In the genomic region with DNA sequence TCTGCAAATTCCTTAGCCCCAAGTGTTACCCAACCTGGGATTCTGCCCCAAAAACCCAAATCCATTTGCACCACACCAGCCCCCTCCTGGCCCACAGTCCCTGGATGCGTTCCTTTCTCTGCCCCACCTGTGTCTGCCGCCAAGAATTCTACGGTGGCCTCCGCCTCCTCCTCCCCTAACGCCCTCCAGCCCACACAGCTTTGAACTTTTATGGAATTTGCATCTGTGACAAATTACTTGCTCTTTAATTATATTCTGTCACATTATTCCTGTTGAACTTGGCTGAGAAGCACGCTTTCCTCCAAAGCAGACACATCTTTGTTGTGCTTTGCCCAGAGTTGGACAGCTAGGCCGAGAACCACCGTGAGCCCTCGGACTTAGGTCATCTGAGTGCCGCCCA, we compare ENCODE assay signal across 25 mouse cellular contexts.
DNase-seq lines count a peak whose midpoint lies in the region; ATAC-seq and TF ChIP-seq lines count a peak whose summit lies in the region.
"Had no signal": no experiment of that assay in that cellular context is flagged by ENCODE, and none has a peak within 500 bp of the region (broad histone marks: within the 10 kb centered on the region; RNA-seq: fewer than 3 reads in every experiment).

No protein-coding gene starts in this region.

- TF ChIP-seq CTCF in lung, embryonic 14.5 days (IDR thresholded peaks at IDR 0.05; ENCODE audit: low read depth), result no peak
- no peak for TF ChIP-seq CTCF in lung, postnatal 0 days (IDR thresholded peaks at IDR 0.05)
- TF ChIP-seq CTCF in intestine, postnatal 0 days (IDR thresholded peaks at IDR 0.05; ENCODE audit: low read depth), result no peak

- H3K4me1 ChIP-seq in forebrain, embryonic 10.5 days, result peaks cover 70% of the 10 kb centered on the region
- H3K4me1 ChIP-seq in forebrain, embryonic 15.5 days, result peaks cover 25% of the 10 kb centered on the region
- H3K4me1 ChIP-seq in lung, embryonic 14.5 days (ENCODE audit: insufficient read depth), result 0 out of 2 replicates have a peak, but pooled peaks cover 3% of the 10 kb centered on the region
- H3K4me1 ChIP-seq in lung, postnatal 0 days (ENCODE audit: insufficient read depth, low read depth, low read length), result no peaks in the 10 kb centered on the region
- H3K4me1 ChIP-seq in limb, embryonic 13.5 days, result peaks cover 59% of the 10 kb centered on the region
- H3K4me1 ChIP-seq in intestine, postnatal 0 days (replicated peaks; ENCODE audit: control insufficient read depth, insufficient read depth, low read length), result no peaks in the 10 kb centered on the region
- H3K4me1 ChIP-seq: heart, embryonic 15.5 days had no signal

- H3K4me2 ChIP-seq in forebrain, embryonic 15.5 days (replicated peaks), result no peak overlapping the region
- no peak overlapping the region for H3K4me2 ChIP-seq in lung, embryonic 14.5 days
- H3K4me2 ChIP-seq in lung, postnatal 0 days (replicated peaks; ENCODE audit: low read depth, low read length), result no peak overlapping the region
- no peak overlapping the region for H3K4me2 ChIP-seq in limb, embryonic 13.5 days (replicated peaks)
- no peak overlapping the region for H3K4me2 ChIP-seq in intestine, postnatal 0 days (replicated peaks; ENCODE audit: low read depth)
- H3K4me2 ChIP-seq: forebrain, embryonic 13.5 days; heart, embryonic 15.5 days; hindbrain, embryonic 14.5 days; midbrain, embryonic 15.5 days; stomach, embryonic 15.5 days had no signal

- peaks cover 6% of the 10 kb centered on the region; the same call in 1 of the 2 replicates for H3K27me3 ChIP-seq in forebrain, embryonic 10.5 days (ENCODE audit: poor library complexity, severe bottlenecking)
- no peaks in the 10 kb centered on the region for H3K27me3 ChIP-seq in forebrain, embryonic 15.5 days
- 0 out of 2 replicates have a peak, but pooled peaks cover 4% of the 10 kb centered on the region for H3K27me3 ChIP-seq in lung, embryonic 14.5 days (ENCODE audit: insufficient read depth, low read length)
- no peaks in the 10 kb centered on the region for H3K27me3 ChIP-seq in lung, postnatal 0 days (replicated peaks; ENCODE audit: insufficient read depth, low read length)
- H3K27me3 ChIP-seq in limb, embryonic 13.5 days, result no peaks in the 10 kb centered on the region
- H3K27me3 ChIP-seq in intestine, postnatal 0 days (replicated peaks; ENCODE audit: control insufficient read depth, insufficient read depth, low read length), result no peaks in the 10 kb centered on the region
- H3K27me3 ChIP-seq: heart, embryonic 15.5 days; midbrain, embryonic 15.5 days; Patski; stomach, embryonic 15.5 days had no signal

- no peaks in the 10 kb centered on the region for H3K9me3 ChIP-seq in forebrain, embryonic 10.5 days
- no peaks in the 10 kb centered on the region for H3K9me3 ChIP-seq in forebrain, embryonic 15.5 days
- no peaks in the 10 kb centered on the region for H3K9me3 ChIP-seq in lung, embryonic 14.5 days (ENCODE audit: low read depth, low read length)
- H3K9me3 ChIP-seq in lung, postnatal 0 days (ENCODE audit: low read length), result no peaks in the 10 kb centered on the region
- no peaks in the 10 kb centered on the region for H3K9me3 ChIP-seq in limb, embryonic 13.5 days
- H3K9me3 ChIP-seq in intestine, postnatal 0 days (ENCODE audit: control insufficient read depth), result no peaks in the 10 kb centered on the region
- H3K9me3 ChIP-seq: forebrain, embryonic 13.5 days; heart, embryonic 15.5 days; midbrain, embryonic 15.5 days; stomach, embryonic 15.5 days had no signal

- TF ChIP-seq EP300 in lung, postnatal 0 days (IDR thresholded peaks at IDR 0.05), result no peak

- H3K27ac ChIP-seq in forebrain, embryonic 10.5 days, result peak overlapping the region; percentile 63
- no peak overlapping the region for H3K27ac ChIP-seq in forebrain, embryonic 15.5 days (replicated peaks)
- no peak overlapping the region for H3K27ac ChIP-seq in lung, embryonic 14.5 days (ENCODE audit: low read depth)
- H3K27ac ChIP-seq in lung, postnatal 0 days (ENCODE audit: low read length), result no peak overlapping the region
- peak overlapping the region; percentile 44; the same call in 1 of the 2 replicates for H3K27ac ChIP-seq in limb, embryonic 13.5 days
- no peak overlapping the region for H3K27ac ChIP-seq in intestine, postnatal 0 days (ENCODE audit: low read depth, low read length)
- H3K27ac ChIP-seq: forebrain, embryonic 13.5 days; heart, adult 2 months; heart, embryonic 15.5 days; hindbrain, embryonic 14.5 days; layer of hippocampus, adult 2 months; liver, embryonic 14.5 days; midbrain, embryonic 15.5 days; stomach, embryonic 15.5 days had no signal

- no peak overlapping the region for H3K9ac ChIP-seq in forebrain, embryonic 15.5 days (replicated peaks)
- no peak overlapping the region for H3K9ac ChIP-seq in lung, embryonic 14.5 days
- H3K9ac ChIP-seq in lung, postnatal 0 days (replicated peaks; ENCODE audit: low read depth), result no peak overlapping the region
- H3K9ac ChIP-seq in limb, embryonic 13.5 days, result no peak overlapping the region
- H3K9ac ChIP-seq in intestine, postnatal 0 days (ENCODE audit: low read depth, low read length), result no peak overlapping the region
- H3K9ac ChIP-seq: forebrain, embryonic 13.5 days; heart, embryonic 15.5 days; hindbrain, embryonic 14.5 days; liver, embryonic 14.5 days; midbrain, embryonic 15.5 days; stomach, embryonic 15.5 days had no signal

- no peak for DNase-seq in forebrain, embryonic 10.5 days (ENCODE audit: extremely low spot score, low spot score)
- DNase-seq in lung, embryonic 14.5 days, result peak; percentile 26
- DNase-seq in lung, postnatal 0 days (ENCODE audit: low spot score), result no peak
- DNase-seq in kidney, postnatal 10 days, result peak; percentile 49
- DNase-seq in adipocyte (ENCODE audit: low spot score), result no peak
- DNase-seq: adrenal gland, postnatal 10 days; embryo, embryonic 11 days; gastrocnemius, postnatal 25 days; left cerebral cortex, postnatal 4 days; lung, postnatal 10 days; right cerebral cortex, postnatal 25 days; thymus, adult 18-20 months had no signal

- ATAC-seq in forebrain, embryonic 15.5 days (replicated peaks), result no peak
- no peak for ATAC-seq in lung, embryonic 14.5 days (ENCODE audit: insufficient read depth)
- no peak for ATAC-seq in lung, postnatal 0 days
- no peak for ATAC-seq in limb, embryonic 13.5 days (ENCODE audit: low FRiP score, low read depth)
- no peak for ATAC-seq in intestine, postnatal 0 days
- ATAC-seq: forebrain, embryonic 13.5 days; midbrain, embryonic 15.5 days; Patski had no signal

- H3K36me3 ChIP-seq in forebrain, embryonic 10.5 days (replicated peaks), result no peaks in the 10 kb centered on the region
- no peaks in the 10 kb centered on the region for H3K36me3 ChIP-seq in forebrain, embryonic 15.5 days
- H3K36me3 ChIP-seq in lung, embryonic 14.5 days (ENCODE audit: insufficient read depth), result no peaks in the 10 kb centered on the region
- no peaks in the 10 kb centered on the region for H3K36me3 ChIP-seq in lung, postnatal 0 days (ENCODE audit: insufficient read depth, low read length)
- H3K36me3 ChIP-seq in limb, embryonic 13.5 days, result no peaks in the 10 kb centered on the region
- no peaks in the 10 kb centered on the region for H3K36me3 ChIP-seq in intestine, postnatal 0 days (ENCODE audit: control insufficient read depth, insufficient read depth)
- H3K36me3 ChIP-seq: heart, embryonic 15.5 days; midbrain, embryonic 15.5 days; stomach, embryonic 15.5 days had no signal

- H3K4me3 ChIP-seq in forebrain, embryonic 10.5 days, result no peak overlapping the region
- H3K4me3 ChIP-seq in forebrain, embryonic 15.5 days, result no peak overlapping the region
- H3K4me3 ChIP-seq in lung, embryonic 14.5 days (ENCODE audit: low read depth, low read length), result no peak overlapping the region
- H3K4me3 ChIP-seq in lung, postnatal 0 days (ENCODE audit: low read depth, low read length), result no peak overlapping the region
- H3K4me3 ChIP-seq in limb, embryonic 13.5 days, result no peak overlapping the region
- no peak overlapping the region for H3K4me3 ChIP-seq in intestine, postnatal 0 days (ENCODE audit: low read depth, low read length)
- H3K4me3 ChIP-seq: forebrain, embryonic 13.5 days; heart, adult 2 months; heart, embryonic 15.5 days; layer of hippocampus, adult 2 months; midbrain, embryonic 15.5 days; myocyte; stomach, embryonic 15.5 days had no signal

- 84% methylated on average over 10 of the region's 10 CpGs for WGBS in forebrain, embryonic 10.5 days
- 49% methylated on average over 10 of the region's 10 CpGs for WGBS in forebrain, embryonic 15.5 days
- WGBS in lung, embryonic 14.5 days, result 46% methylated on average over 10 of the region's 10 CpGs
- 67% methylated on average over 10 of the region's 10 CpGs for WGBS in lung, postnatal 0 days
- 36% methylated on average over 10 of the region's 10 CpGs for WGBS in limb, embryonic 13.5 days
- WGBS in intestine, postnatal 0 days, result 70% methylated on average over 10 of the region's 10 CpGs

Comparison
In these comparisons a context has a peak if more than half of its experiments do, and no peak if none do; other contexts are left out.
1. DNase-seq: peak in lung, embryonic 14.5 days (single experiment) and kidney, postnatal 10 days (single experiment); none in forebrain, embryonic 10.5 days (single experiment), lung, postnatal 0 days (single experiment) and adipocyte (single experiment).
2. H3K27ac ChIP-seq: peak in forebrain, embryonic 10.5 days (single experiment) and limb, embryonic 13.5 days (single experiment); none in forebrain, embryonic 15.5 days (single experiment), lung, embryonic 14.5 days (single experiment), lung, postnatal 0 days (single experiment) and intestine, postnatal 0 days (single experiment).